Mouse (Mus musculus) G1E (cell line): ENCODE measurements around the gene Gcnt2. TPM values are rescaled to one million over a fixed set of nuclear protein-coding genes. Genes with fewer than 3 reads are reported as not detected.

Experiments
- ATAC-seq: 2 replicates; pipeline ENCODE4 v1.8.0; 2016; ENCODE audit warnings: mild to moderate bottlenecking; ENCODE audit not compliant: insufficient number of reproducible peaks, poor library complexity, low FRiP score, severe bottlenecking; ENCODE audit errors: extremely low read depth
- DNase-seq: peaks from one replicate; pipeline ENCODE4 v3.0.0; 2012; ENCODE audit warnings: low spot score
- H3K27me3 ChIP-seq: 2 replicates; pipeline ENCODE4 v1.6.1; 2012; ENCODE audit warnings: mild to moderate bottlenecking, low read length, inconsistent platforms; ENCODE audit not compliant: insufficient read depth
- H3K36me3 ChIP-seq: replicated peaks from 2 replicates; pipeline ENCODE3; 2012; ENCODE audit warnings: mild to moderate bottlenecking, inconsistent platforms
- H3K4me1 ChIP-seq: 2 replicates; pipeline ENCODE4 v1.6.1; 2012; ENCODE audit warnings: low read depth, low read length, inconsistent platforms, mixed read lengths; ENCODE audit not compliant: insufficient read depth
- H3K4me3 ChIP-seq: 2 replicates; pipeline ENCODE4 v1.5.1; 2012; ENCODE audit warnings: low read depth, mild to moderate bottlenecking, inconsistent platforms, low read length, moderate library complexity, mixed read lengths
- H3K9me3 ChIP-seq: replicated peaks from 2 replicates; pipeline ENCODE4 v1.6.1; 2012; ENCODE audit warnings: inconsistent platforms
- CTCF ChIP-seq: IDR thresholded peaks from 2 replicates; pipeline ENCODE4 v1.5.1; 2012; ENCODE audit warnings: low read depth, low read length, inconsistent platforms, mixed read lengths
- GATA1 ChIP-seq: IDR thresholded peaks from 2 replicates; pipeline ENCODE4 v1.6.1; 2012; ENCODE audit warnings: borderline replicate concordance, low read length, inconsistent platforms, mixed read lengths
- GATA2 ChIP-seq: IDR thresholded peaks from 2 replicates; pipeline ENCODE4 v1.6.1; 2012; ENCODE audit warnings: low read depth, low read length, inconsistent platforms, borderline replicate concordance
- POLR2AphosphoS5 ChIP-seq: IDR thresholded peaks from 2 replicates; pipeline ENCODE4 v1.6.1; 2012; ENCODE audit warnings: low read depth, low read length, inconsistent platforms; ENCODE audit not compliant: insufficient replicate concordance
- TAL1 ChIP-seq: conservative IDR thresholded peaks from 2 replicates; pipeline ENCODE4 v1.6.1; 2012; ENCODE audit warnings: low read depth, low read length, inconsistent platforms, mixed read lengths
- polyA plus RNA-seq: library from polyadenylated mRNA; stranded (reverse); fragments of >175 nt; gene quantifications from 2 replicates; pipeline ENCODE4 v1.2.3, GENCODE M21; 2012
- total RNA-seq, 2 experiments: library from RNA; stranded (forward) in 1 of 2; stranded (reverse) in 1 of 2; fragments of 200-1000 nt in 1 of 2; fragments of >200 nt in 1 of 2; fragmentation: Nextera tagmentation in 1 of 2; gene quantifications; 2 replicates each; pipeline ENCODE4 v1.2.3; 2014 to 2017

Gene Gcnt2
- total and polyA plus RNA-seq, 3 experiments, result 0.71 TPM; not detected in 2

DNA sequence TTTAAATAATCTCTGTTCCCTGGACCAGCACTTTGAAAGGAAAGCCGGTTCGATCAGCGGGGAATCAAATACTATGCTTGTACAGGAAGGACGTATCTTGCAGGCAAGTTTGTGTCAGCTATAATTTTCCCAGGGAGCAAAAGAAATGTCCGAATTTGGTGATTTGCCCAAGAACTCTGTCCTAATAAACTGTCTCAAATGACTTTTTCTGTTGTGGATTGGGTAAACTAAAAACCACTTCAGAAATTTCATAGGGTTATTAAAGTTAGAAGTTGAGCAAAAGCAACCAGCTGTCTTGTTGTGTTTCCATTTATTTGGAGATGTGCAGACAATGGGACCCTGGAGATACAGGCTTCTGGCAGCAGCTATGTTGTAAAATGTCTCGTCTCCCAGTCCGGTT is 47.7 kb downstream of the Gcnt2 start:
- no peak for DNase-seq
- no peak for ATAC-seq
- Histone ChIP-seq H3K9me3 (no peaks in the 10 kb centered on the region), H3K36me3 (no peaks in the 10 kb centered on the region), H3K27me3 (peaks cover 4% of the 10 kb centered on the region; the same call in 1 of the 2 replicates), H3K4me1 (no peaks in the 10 kb centered on the region), H3K4me3 (no peak overlapping the region)
- TF ChIP-seq TAL1 (no peak), POLR2AphosphoS5 (no peak), GATA1 (no peak), CTCF (no peak), GATA2 (no peak)

DNA sequence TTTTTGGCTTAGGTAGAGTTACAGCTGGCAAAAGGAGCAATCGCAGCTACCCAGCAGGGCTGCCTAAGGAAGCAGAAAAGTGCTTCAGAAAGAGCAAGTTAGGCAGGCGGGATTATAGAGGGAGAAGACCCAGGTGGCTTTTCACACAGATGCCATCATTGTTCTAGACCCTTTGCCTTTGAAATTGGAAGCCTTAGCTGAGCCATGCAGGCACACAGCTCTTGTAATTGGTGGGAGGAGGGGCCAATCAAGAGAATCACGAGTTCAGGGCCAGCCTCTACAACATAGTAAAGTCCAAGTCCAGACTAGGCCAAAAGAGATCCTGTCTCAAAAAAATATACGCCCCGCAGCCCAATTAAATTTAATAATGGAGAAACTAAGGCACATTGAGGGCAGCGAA is 48.5 kb downstream of the Gcnt2 start:
- H3K4me3 ChIP-seq, result no peak overlapping the region
- H3K36me3 ChIP-seq, result no peaks in the 10 kb centered on the region
- peaks cover 4% of the 10 kb centered on the region; the same call in 1 of the 2 replicates for H3K27me3 ChIP-seq
- no peaks in the 10 kb centered on the region for H3K4me1 ChIP-seq
- ATAC-seq, result no peak
- H3K9me3 ChIP-seq, result no peaks in the 10 kb centered on the region
- no peak for DNase-seq
- no peak for TF ChIP-seq CTCF
- no peak for TF ChIP-seq TAL1
- no peak for TF ChIP-seq POLR2AphosphoS5
- TF ChIP-seq GATA1, result no peak
- no peak for TF ChIP-seq GATA2

DNA sequence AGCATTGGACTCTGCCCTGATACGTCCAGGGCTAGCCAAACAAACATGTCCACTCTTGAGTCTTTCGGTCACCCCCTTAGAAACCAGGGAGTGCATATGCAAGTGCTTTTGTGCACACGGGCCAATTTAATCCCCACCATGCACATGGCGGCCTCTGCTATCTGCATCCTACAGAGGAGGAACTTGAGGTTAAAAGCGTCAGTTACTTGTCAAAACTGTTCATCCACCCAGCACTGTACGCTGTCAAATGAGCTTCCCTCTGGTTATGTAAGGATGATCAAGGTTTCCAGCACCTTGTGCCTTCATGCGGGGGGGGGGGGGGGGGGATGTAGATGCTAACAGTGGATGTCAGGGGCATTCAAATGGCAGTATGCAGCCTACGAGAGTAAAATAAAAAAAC is 49.5 kb downstream of the Gcnt2 start:
- TF ChIP-seq TAL1, result no peak
- TF ChIP-seq POLR2AphosphoS5, result no peak
- no peak for TF ChIP-seq GATA1
- no peak for TF ChIP-seq GATA2
- TF ChIP-seq CTCF, result no peak
- no peaks in the 10 kb centered on the region for H3K36me3 ChIP-seq
- no peak overlapping the region for H3K4me3 ChIP-seq
- H3K4me1 ChIP-seq, result no peaks in the 10 kb centered on the region
- ATAC-seq (peak; percentile 49), DNase-seq (no peak)
- H3K9me3 ChIP-seq, result no peaks in the 10 kb centered on the region
- H3K27me3 ChIP-seq, result peaks cover 4% of the 10 kb centered on the region; the same call in 1 of the 2 replicates

DNA sequence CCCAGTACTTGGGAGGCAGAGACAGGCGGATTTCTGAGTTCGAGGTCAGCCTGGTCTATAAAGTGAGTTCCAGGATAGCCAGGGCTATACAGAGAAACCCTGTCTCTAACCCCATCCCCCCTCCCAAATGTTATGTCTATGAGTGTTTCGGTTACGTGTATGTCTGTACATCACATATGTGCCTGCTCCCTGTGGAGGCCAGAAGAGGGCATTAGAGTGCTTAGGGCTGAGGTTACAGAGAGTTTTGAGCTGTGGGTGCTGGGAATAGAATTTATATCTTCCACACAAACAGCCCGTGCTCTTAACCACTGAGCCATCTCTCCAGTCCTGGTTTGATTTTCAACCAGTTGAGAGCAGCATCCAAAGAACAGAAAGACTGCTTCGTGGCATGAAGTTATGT is 50.5 kb downstream of the Gcnt2 start:
- no peak for ATAC-seq
- H3K4me1 ChIP-seq, result no peaks in the 10 kb centered on the region
- H3K9me3 ChIP-seq, result no peaks in the 10 kb centered on the region
- peaks cover 4% of the 10 kb centered on the region; the same call in 1 of the 2 replicates for H3K27me3 ChIP-seq
- no peaks in the 10 kb centered on the region for H3K36me3 ChIP-seq
- TF ChIP-seq CTCF (no peak), GATA1 (no peak), TAL1 (no peak), POLR2AphosphoS5 (no peak), GATA2 (no peak)
- no peak overlapping the region for H3K4me3 ChIP-seq
- no peak for DNase-seq

DNA sequence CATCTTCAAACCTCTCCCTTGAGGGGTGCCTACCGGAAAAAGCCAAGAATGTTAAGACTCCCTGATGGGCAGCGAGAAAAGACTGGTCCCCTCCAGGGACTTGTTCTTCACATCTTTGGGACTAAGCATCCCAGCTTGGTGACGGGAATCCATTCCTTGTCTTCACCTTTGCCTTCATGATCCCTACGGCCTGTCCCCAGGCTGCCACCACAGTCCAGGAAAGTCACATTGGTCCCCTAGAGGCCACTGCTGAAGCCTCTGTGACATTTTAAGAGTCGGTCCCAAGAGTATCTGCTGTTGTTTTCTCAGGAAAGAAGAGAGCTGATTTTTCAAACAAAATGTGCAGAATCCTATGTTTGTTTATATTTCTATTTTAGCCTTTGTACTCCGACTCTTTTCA is 52.4 kb downstream of the Gcnt2 start:
- ATAC-seq (no peak), DNase-seq (no peak)
- H3K36me3 ChIP-seq, result no peaks in the 10 kb centered on the region
- H3K9me3 ChIP-seq, result no peaks in the 10 kb centered on the region
- no peaks in the 10 kb centered on the region for H3K27me3 ChIP-seq
- H3K4me3 ChIP-seq, result no peak overlapping the region
- TF ChIP-seq GATA1, result no peak
- TF ChIP-seq TAL1, result no peak
- no peak for TF ChIP-seq GATA2
- TF ChIP-seq CTCF, result no peak
- TF ChIP-seq POLR2AphosphoS5, result no peak
- no peaks in the 10 kb centered on the region for H3K4me1 ChIP-seq

DNA sequence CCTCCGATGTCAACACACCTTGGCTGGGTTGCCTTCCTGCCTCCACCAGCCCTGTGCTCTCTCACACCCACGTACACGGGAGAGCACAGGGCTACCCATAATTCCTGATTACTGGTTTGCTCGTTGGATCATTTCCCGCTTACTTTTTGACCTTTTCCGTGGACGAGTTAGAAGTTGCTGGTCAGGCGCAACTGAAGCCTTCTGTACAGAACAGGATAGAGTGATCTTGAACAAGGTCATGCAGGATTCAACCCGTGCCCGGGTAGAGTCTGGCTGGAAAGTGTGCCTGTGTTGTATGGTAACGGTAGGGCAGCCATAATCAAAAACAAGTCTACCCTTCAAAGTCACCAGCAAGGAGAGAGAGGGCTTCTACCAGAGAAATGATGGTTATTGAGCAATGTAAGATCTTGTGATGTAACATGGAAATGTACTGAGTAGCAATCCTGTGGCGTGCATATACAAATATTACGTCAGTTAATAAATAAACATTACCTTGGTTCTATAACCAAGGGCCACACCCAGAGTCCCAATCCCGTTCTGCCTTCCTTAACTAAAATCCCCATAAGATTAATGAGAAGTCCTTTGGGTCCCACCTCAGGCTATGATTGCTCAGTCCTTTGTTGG is 54.0 kb downstream of the Gcnt2 start:
- Histone ChIP-seq H3K36me3 (no peaks in the 10 kb centered on the region), H3K9me3 (no peaks in the 10 kb centered on the region), H3K27me3 (peaks cover 4% of the 10 kb centered on the region), H3K4me3 (no peak overlapping the region), H3K4me1 (peaks cover 3% of the 10 kb centered on the region; the same call in 1 of the 2 replicates)
- no peak for ATAC-seq
- DNase-seq, result no peak
- TF ChIP-seq GATA2 (no peak), POLR2AphosphoS5 (no peak), GATA1 (no peak), TAL1 (no peak), CTCF (no peak)

DNA sequence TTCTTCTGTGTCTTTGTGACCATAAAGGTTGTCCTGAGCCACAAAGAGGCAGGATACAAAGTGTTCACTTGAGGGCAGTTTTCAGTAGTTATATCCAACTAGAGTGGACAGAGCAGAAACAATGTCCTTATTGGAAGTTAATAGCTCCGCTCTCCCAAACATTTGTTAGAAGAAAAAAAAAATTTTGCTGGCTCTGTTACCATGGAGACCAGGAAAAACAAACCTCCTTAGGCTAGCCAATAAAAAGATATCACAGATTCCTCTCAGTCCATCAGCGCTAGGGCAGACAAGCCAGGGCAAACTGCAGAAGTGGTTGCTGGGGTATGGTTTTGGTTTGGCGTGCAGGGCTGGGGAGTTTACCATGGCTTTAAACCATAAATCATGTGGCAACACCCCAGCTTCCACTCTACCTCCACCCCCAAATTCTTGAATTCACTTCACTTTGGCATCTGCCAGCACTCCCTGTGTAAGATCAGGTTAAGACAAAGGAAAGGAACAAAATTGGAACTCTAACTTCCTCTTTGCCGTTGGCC is 54.6 kb downstream of the Gcnt2 start:
- no peak for DNase-seq

More for the DNA sequence above, 54.6 kb downstream of the Gcnt2 start:
- H3K9me3 ChIP-seq, result no peaks in the 10 kb centered on the region
- peaks cover 3% of the 10 kb centered on the region; the same call in 1 of the 2 replicates for H3K4me1 ChIP-seq
- ATAC-seq, result no peak
- peaks cover 4% of the 10 kb centered on the region for H3K27me3 ChIP-seq
- TF ChIP-seq POLR2AphosphoS5 (no peak), TAL1 (no peak), GATA1 (no peak), GATA2 (no peak), CTCF (no peak)
- H3K36me3 ChIP-seq, result no peaks in the 10 kb centered on the region
- H3K4me3 ChIP-seq, result no peak overlapping the region
